Comparison of ENCODE assay signal across 8 mouse cellular contexts in genomic region chr10:44427891-44428361, GRCm38 (mm10).
DNase-seq lines count a peak whose midpoint lies in the region; ATAC-seq and TF ChIP-seq lines count a peak whose summit lies in the region.

No protein-coding gene starts in this region.

- H3K9me3 ChIP-seq in heart, embryonic 12.5 days (replicated peaks): no peaks in the 10 kb centered on the region
- no peaks in the 10 kb centered on the region for H3K9me3 ChIP-seq in intestine, postnatal 0 days (ENCODE audit: control insufficient read depth)

- no peak for ATAC-seq in heart, embryonic 12.5 days (ENCODE audit: insufficient number of reproducible peaks, low FRiP score)
- peak; percentile 94 for ATAC-seq in intestine, postnatal 0 days
- peak; percentile 48 for ATAC-seq in megakaryocyte, adult 5-6 weeks (ENCODE audit: poor library complexity, severe bottlenecking)

- H3K4me1 ChIP-seq in heart, embryonic 12.5 days (replicated peaks): peaks cover 3% of the 10 kb centered on the region; the same call in 1 of the 2 replicates
- H3K4me1 ChIP-seq in intestine, postnatal 0 days (replicated peaks; ENCODE audit: control insufficient read depth, insufficient read depth, low read length): 0 out of 2 replicates have a peak, but pooled peaks cover 3% of the 10 kb centered on the region

- no peak overlapping the region for H3K9ac ChIP-seq in heart, embryonic 12.5 days
- no peak overlapping the region for H3K9ac ChIP-seq in intestine, postnatal 0 days (ENCODE audit: low read depth, low read length)

- 55% methylated on average over 12 of the region's 12 CpGs for WGBS in heart, embryonic 12.5 days
- WGBS in intestine, postnatal 0 days: 40% methylated on average over 12 of the region's 12 CpGs

- H3K27me3 ChIP-seq in heart, embryonic 12.5 days (replicated peaks): no peaks in the 10 kb centered on the region
- no peaks in the 10 kb centered on the region for H3K27me3 ChIP-seq in intestine, postnatal 0 days (replicated peaks; ENCODE audit: control insufficient read depth, insufficient read depth, low read length)

- H3K36me3 ChIP-seq in heart, embryonic 12.5 days: no peaks in the 10 kb centered on the region
- H3K36me3 ChIP-seq in intestine, postnatal 0 days (ENCODE audit: control insufficient read depth, insufficient read depth): no peaks in the 10 kb centered on the region

- intact Hi-C loops in left cerebral cortex, adult 2 months (cut with DNase I): no loop called here

- H3K4me3 ChIP-seq in heart, embryonic 12.5 days: no peak overlapping the region
- no peak overlapping the region for H3K4me3 ChIP-seq in intestine, postnatal 0 days (ENCODE audit: low read depth, low read length)
- H3K4me3 ChIP-seq in left cerebral cortex, adult 2 months: no peak overlapping the region

- no peak overlapping the region for H3K4me2 ChIP-seq in heart, embryonic 12.5 days
- H3K4me2 ChIP-seq in intestine, postnatal 0 days (replicated peaks; ENCODE audit: low read depth): no peak overlapping the region

- no peak for TF ChIP-seq CTCF in intestine, postnatal 0 days (IDR thresholded peaks at IDR 0.05; ENCODE audit: low read depth)
- TF ChIP-seq CTCF in left cerebral cortex, adult 2 months (IDR thresholded peaks at IDR 0.05): no peak

- peak; percentile 87 for DNase-seq in heart, adult 11 months
- DNase-seq in embryo, embryonic 11 days: peak; percentile 39
- no peak for DNase-seq in left cerebral cortex, adult 2 months (ENCODE audit: extremely low spot score in 1 of 2, low spot score in 2 of 2)
- no peak for DNase-seq in gastrocnemius, postnatal 10 days
- DNase-seq in gastrocnemius, adult 8-10 months (ENCODE audit: low spot score in 2 of 2): no peak

- H3K27ac ChIP-seq in heart, embryonic 12.5 days (ENCODE audit: poor library complexity, severe bottlenecking): no peak overlapping the region
- peak overlapping the region; percentile 84 for H3K27ac ChIP-seq in intestine, postnatal 0 days (ENCODE audit: low read depth, low read length)
- H3K27ac ChIP-seq in left cerebral cortex, adult 2 months: no peak overlapping the region

Comparison
In these comparisons a context has a peak if more than half of its experiments do, and no peak if none do; other contexts are left out.
1. DNase-seq: peak in heart, adult 11 months (single experiment) and embryo, embryonic 11 days (single experiment); none in left cerebral cortex, adult 2 months (0 of 2), gastrocnemius, postnatal 10 days (single experiment) and gastrocnemius, adult 8-10 months (0 of 2).